In the genomic region with DNA sequence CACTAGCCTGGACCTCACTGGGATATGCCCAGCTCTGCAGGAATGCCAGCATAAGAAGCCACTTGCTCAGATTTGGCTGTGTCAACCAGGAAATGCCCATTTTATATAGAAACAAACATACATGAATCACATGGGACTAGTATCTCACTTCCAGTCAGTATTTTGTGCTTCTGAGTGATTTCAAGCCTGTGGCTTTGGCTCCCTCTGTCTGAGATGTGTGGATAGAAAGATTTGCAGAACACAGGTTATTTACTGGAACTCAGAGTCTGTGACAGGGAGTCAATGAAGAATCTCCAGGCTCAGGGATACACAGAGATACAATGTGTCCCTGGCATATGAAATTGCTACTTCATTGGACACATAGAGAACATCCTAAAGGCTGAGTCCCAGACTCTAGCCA, we compare ENCODE assay signal across 22 mouse cellular contexts.
"Had no signal": no experiment of that assay in that cellular context is flagged by ENCODE, and none has a peak within 500 bp of the region (broad histone marks: within the 10 kb centered on the region; RNA-seq: fewer than 3 reads in every experiment).

No protein-coding gene starts in this region.

- H3K4me2 ChIP-seq: limb, embryonic 12.5 days; limb, embryonic 15.5 days; liver, embryonic 11.5 days; lung, embryonic 14.5 days; neural tube, embryonic 12.5 days; neural tube, embryonic 15.5 days; stomach, embryonic 15.5 days had no signal

- DNase-seq: kidney, adult 18-20 months; kidney, adult 9 months; kidney, postnatal 14 days; kidney, postnatal 4 days; layer of hippocampus, postnatal 36 days; left cerebral cortex, postnatal 4 days; liver, postnatal 0 days; lung, embryonic 14.5 days; right cerebral cortex, adult 18-20 months; right cerebral cortex, postnatal 25 days; spleen, adult 18-20 months; thymus, postnatal 25 days had no signal

- H3K9ac ChIP-seq: limb, embryonic 12.5 days; limb, embryonic 15.5 days; liver, embryonic 14.5 days; liver, postnatal 0 days; lung, embryonic 14.5 days; neural tube, embryonic 12.5 days; neural tube, embryonic 15.5 days; stomach, embryonic 15.5 days had no signal

- ATAC-seq: intestine, embryonic 16.5 days; liver, postnatal 0 days; lung, postnatal 0 days had no signal

- H3K27ac ChIP-seq: limb, embryonic 12.5 days; limb, embryonic 15.5 days; liver, embryonic 14.5 days; macrophage; neural tube, embryonic 12.5 days; neural tube, embryonic 15.5 days; stomach, embryonic 15.5 days had no signal

- H3K9me3 ChIP-seq: limb, embryonic 12.5 days; limb, embryonic 15.5 days; neural tube, embryonic 12.5 days; neural tube, embryonic 15.5 days; stomach, embryonic 15.5 days had no signal

- H3K27me3 ChIP-seq: limb, embryonic 12.5 days; limb, embryonic 15.5 days; stomach, embryonic 15.5 days had no signal

- H3K4me3 ChIP-seq: limb, embryonic 12.5 days; limb, embryonic 15.5 days; neural tube, embryonic 12.5 days; neural tube, embryonic 15.5 days; stomach, embryonic 15.5 days had no signal

- H3K36me3 ChIP-seq: limb, embryonic 12.5 days; limb, embryonic 15.5 days; neural tube, embryonic 12.5 days; neural tube, embryonic 15.5 days; stomach, embryonic 15.5 days had no signal

- H3K4me1 ChIP-seq: limb, embryonic 12.5 days; limb, embryonic 15.5 days; neural tube, embryonic 12.5 days; neural tube, embryonic 15.5 days; stomach, embryonic 15.5 days had no signal
